Mouse (Mus musculus) hindbrain, embryonic 16.5 days (tissue): ENCODE data around the gene Kyat1. TPM values are rescaled to one million over a fixed set of nuclear protein-coding genes. Genes with fewer than 3 reads are reported as not detected.
"Not testable (repeated sequence)": the region's sequence is repeated elsewhere in the genome, so short reads cannot be mapped to it uniquely, and the experiment has no call there.

Experiments
- ATAC-seq: fragments of 200-750 bp; cut with Nextera tagmentation; 2 replicates; pipeline ENCODE4 v1.8.0; 2017; ENCODE audit warnings: moderate TSS enrichment, moderate library complexity
- H3K27ac ChIP-seq: fragments of 300-500 bp; sonication (generic); 2 replicates; pipeline ENCODE4 v1.5.1; 2014; ENCODE audit warnings: low read depth, mild to moderate bottlenecking, control low read depth, low read length, moderate library complexity
- H3K27me3 ChIP-seq: fragments of 300-500 bp; sonication (generic); replicated peaks from 2 replicates; pipeline ENCODE4 v1.6.1; 2014; ENCODE audit warnings: low read length; ENCODE audit not compliant: control insufficient read depth, insufficient read depth
- H3K36me3 ChIP-seq: fragments of 300-500 bp; sonication (generic); 2 replicates; pipeline ENCODE4 v1.6.1; 2014; ENCODE audit warnings: mild to moderate bottlenecking, low read length, moderate library complexity, mixed read lengths; ENCODE audit not compliant: control insufficient read depth, insufficient read depth
- H3K4me1 ChIP-seq: fragments of 300-500 bp; sonication (generic); 2 replicates; pipeline ENCODE4 v1.6.1; 2014; ENCODE audit warnings: low read depth, low read length; ENCODE audit not compliant: control insufficient read depth, insufficient read depth
- H3K4me2 ChIP-seq: fragments of 300-500 bp; sonication (generic); 2 replicates; pipeline ENCODE4 v1.6.1; 2014; ENCODE audit warnings: mild to moderate bottlenecking, low read length, control low read depth, moderate library complexity
- H3K4me3 ChIP-seq: fragments of 300-500 bp; sonication (generic); 2 replicates; pipeline ENCODE4 v1.5.1; 2014; ENCODE audit warnings: mild to moderate bottlenecking, low read length, control low read depth, moderate library complexity
- H3K9ac ChIP-seq: fragments of 300-500 bp; sonication (generic); 2 replicates; pipeline ENCODE4 v1.6.1; 2014; ENCODE audit warnings: low read depth, mild to moderate bottlenecking, control low read depth, low read length, moderate library complexity
- H3K9me3 ChIP-seq: fragments of 300-500 bp; sonication (generic); 2 replicates; pipeline ENCODE4 v1.6.1; 2014; ENCODE audit warnings: mild to moderate bottlenecking, low read length, moderate library complexity; ENCODE audit not compliant: control insufficient read depth
- WGBS: fragments of 180-500 bp; shearing (Covaris S2); extraction: QIAGEN DNeasy Blood & Tissue Kit; methylation state at CpG from one replicate; pipeline ENCODE4 v1.1.7; 2014; 5-methylcytosine and 5-hydroxymethylcytosine counted together
- polyA plus RNA-seq: library from polyadenylated mRNA; unstranded; fragments of >200 nt; fragmentation: Nextera tagmentation; extraction: Ambion mirVana; gene quantifications from 2 replicates; pipeline ENCODE4 v1.2.1, GENCODE M21; 2015

Gene Kyat1
- polyA plus RNA-seq, 1 experiment from 2014 or later: 15.2 TPM

DNA sequence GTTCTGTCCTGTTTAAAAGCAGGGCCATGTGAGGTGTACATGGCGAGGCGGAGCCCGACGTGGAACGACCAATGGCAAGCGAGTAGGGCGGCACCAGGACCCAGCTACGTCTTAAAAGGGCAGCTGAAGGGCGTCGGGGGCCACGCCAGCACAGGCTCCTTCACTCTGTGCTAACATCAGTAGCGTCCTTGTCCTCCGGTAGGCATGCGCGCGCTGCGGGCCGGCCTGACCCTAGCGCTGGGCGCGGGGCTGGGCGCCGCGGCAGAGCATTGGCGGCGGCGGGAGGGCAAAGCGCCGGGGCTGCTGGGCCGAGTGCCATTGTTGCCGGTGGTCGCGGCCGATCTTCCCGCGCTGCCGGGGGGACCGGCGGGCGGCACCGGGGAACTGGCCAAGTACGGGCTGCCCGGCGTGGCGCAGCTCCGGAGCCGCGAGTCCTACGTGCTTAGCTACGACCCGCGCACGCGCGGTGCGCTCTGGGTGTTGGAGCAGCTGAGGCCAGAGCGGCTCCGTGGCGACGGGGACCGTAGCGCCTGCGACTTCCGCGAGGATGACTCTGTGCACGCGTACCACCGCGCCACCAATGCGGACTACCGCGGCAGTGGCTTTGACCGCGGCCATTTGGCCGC, 34.2 kb downstream of the Kyat1 start, which contains the start of gene Endog:
Endog (plus strand) TSS at position 123 of the 626 bp plus-strand sequence.
- no peaks in the 10 kb centered on the region for H3K27me3 ChIP-seq
- no peaks in the 10 kb centered on the region for H3K9me3 ChIP-seq
- H3K4me1 ChIP-seq: peaks cover 8% of the 10 kb centered on the region
- peak within 1 kb of the TSS; percentile 95 for H3K4me2 ChIP-seq
- WGBS: under 1% methylated on average over 51 of the region's 75 CpGs
- H3K4me3 ChIP-seq: peak within 1 kb of the TSS; percentile 75
- ATAC-seq: peak; percentile 98
- H3K9ac ChIP-seq: peak within 1 kb of the TSS; percentile 84
- H3K27ac ChIP-seq: peak within 1 kb of the TSS; percentile 96
- H3K36me3 ChIP-seq: peaks cover 16% of the 10 kb centered on the region

DNA sequence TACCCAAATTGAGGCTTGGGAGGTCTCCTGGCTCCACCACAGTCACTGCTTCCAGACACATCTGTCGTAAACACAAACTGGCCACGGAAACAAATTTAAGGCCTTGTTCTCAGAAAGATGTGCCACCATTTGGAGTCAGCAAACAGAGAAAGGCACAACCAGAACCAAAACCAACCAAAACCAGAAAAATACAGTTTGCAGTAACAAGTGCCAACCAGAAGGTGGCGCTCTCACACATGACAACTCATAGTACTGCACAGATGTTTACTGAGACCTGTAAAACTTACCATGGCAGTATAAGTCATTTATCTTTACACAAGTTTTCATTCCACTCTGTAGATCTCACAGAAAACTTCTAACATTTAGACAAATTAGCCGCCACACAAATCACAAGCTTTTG, 39.0 kb downstream of the Kyat1 start:
- no peaks in the 10 kb centered on the region; the same call in 1 of the 2 replicates for H3K4me1 ChIP-seq
- H3K27me3 ChIP-seq: no peaks in the 10 kb centered on the region
- H3K36me3 ChIP-seq: no peaks in the 10 kb centered on the region
- no peak overlapping the region for H3K9ac ChIP-seq
- H3K9me3 ChIP-seq: no peaks in the 10 kb centered on the region
- no peak for ATAC-seq
- H3K27ac ChIP-seq: no peak overlapping the region
- H3K4me3 ChIP-seq: no peak overlapping the region
- WGBS: 61% methylated on average over 4 of the region's 4 CpGs
- H3K4me2 ChIP-seq: no peak overlapping the region

DNA sequence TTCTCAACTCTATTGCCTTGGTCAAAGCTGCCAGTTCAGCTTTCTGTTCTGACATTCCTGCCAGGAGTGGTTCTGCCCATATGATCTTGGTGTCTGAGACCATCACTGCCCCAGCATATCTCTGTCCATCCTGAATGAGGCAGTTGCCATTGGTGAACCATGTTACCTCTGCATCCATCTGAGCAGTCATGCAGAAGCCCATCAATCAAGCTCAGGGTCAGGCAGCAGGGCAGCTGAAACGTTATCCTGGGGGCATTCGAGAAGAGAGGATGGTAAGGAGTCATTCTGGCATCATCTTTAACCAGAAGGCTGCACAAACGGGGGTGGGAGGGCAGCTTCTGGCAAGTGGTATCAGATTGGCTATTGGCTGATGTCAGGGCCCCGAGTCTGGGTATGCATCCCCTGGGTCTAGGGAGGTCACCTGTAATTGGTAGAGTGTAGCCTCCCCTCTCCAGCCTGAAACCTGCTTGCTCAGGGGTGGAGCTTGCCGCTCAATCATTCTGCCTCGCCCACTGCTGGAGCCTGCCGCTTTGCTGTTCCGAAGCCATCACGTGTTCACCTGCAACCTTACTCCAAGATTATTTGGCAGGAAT, 41.2 kb downstream of the Kyat1 start:
- WGBS: 61% methylated on average over 9 of the region's 9 CpGs

DNA sequence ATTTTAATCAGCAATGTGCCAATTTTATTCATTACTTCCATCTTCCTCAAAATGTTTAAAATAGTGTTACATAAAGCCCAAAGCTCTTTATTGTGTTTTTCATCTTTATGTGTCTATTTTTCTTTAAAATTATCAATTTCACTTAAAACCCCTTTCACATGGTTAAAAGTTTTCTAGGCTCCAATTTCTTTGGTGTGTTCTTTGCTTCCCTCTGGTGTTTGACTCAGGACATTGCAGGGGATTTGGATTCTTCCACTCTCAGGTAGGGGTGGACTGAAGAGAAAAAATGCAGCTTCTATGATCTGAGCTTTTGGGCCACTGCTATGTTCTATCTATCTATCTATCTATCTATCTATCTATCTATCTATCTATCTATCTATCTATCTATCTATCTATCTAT, 43.8 kb downstream of the Kyat1 start:
- Histone ChIP-seq H3K9me3 (no peaks in the 10 kb centered on the region), H3K27me3 (no peaks in the 10 kb centered on the region), H3K4me1 (no peaks in the 10 kb centered on the region), H3K4me3 (no peak overlapping the region), H3K9ac (no peak overlapping the region), H3K27ac (no peak overlapping the region), H3K4me2 (no peak overlapping the region), H3K36me3 (no peaks in the 10 kb centered on the region)
- no peak for ATAC-seq

More for the DNA sequence above, 41.2 kb downstream of the Kyat1 start:
- ATAC-seq: no peak
- Histone ChIP-seq H3K4me1 (no peaks in the 10 kb centered on the region), H3K9me3 (no peaks in the 10 kb centered on the region), H3K36me3 (no peaks in the 10 kb centered on the region), H3K27ac (no peak overlapping the region), H3K4me2 (no peak overlapping the region), H3K27me3 (no peaks in the 10 kb centered on the region), H3K9ac (no peak overlapping the region), H3K4me3 (no peak overlapping the region)

DNA sequence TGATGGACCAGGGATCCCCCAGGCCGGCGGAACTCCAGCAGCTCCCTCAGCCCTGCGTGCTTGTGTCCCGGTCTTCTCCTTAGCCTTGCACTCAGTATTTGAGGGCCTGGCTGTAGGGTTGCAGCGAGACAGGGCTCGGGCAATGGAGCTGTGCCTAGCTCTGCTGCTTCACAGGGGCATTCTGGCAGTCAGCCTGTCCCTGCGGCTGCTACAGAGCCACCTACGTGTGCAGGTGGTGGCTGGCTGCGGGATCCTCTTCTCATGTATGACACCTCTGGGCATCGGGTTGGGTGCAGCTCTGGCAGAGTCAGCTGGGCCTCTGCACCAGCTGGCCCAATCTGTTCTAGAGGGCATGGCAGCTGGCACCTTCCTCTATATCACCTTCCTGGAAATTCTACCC, 45.8 kb downstream of the Kyat1 start:
- not testable (repeated sequence) for H3K36me3 ChIP-seq, H3K9me3 ChIP-seq, H3K27me3 ChIP-seq, H3K4me3 ChIP-seq, H3K9ac ChIP-seq, H3K4me1 ChIP-seq, H3K27ac ChIP-seq, H3K4me2 ChIP-seq
- WGBS: 87% methylated on average over 3 of the region's 10 CpGs
- 0 out of 2 replicates have a peak, but pooled peaks have one; percentile 14 for ATAC-seq

DNA sequence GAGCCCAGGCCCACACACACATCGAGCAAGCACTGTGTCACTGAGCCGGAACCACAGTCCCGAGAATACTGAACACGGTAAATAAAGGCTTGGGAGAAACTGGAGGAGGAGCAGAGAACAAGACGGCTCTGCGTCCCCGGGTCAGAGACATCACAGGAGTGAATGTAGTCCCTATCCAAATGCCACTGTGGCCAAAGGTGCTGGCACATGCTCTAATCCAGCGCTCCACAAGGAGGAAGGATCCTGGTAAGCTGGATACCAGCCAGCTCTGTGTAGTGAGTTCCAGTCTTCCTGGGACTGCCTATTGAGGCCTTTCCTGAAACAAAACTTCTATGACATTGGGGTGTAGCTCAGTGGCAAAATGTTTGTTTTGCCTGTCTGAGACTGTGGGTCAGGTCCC, 53.0 kb downstream of the Kyat1 start:
- H3K27ac ChIP-seq: no peak overlapping the region
- no peaks in the 10 kb centered on the region for H3K4me1 ChIP-seq
- WGBS: 76% methylated on average over 8 of the region's 8 CpGs
- peaks cover 28% of the 10 kb centered on the region for H3K36me3 ChIP-seq
- H3K9ac ChIP-seq: no peak overlapping the region
- H3K27me3 ChIP-seq: no peaks in the 10 kb centered on the region
- H3K4me3 ChIP-seq: no peak overlapping the region
- H3K4me2 ChIP-seq: no peak overlapping the region
- ATAC-seq: no peak
- H3K9me3 ChIP-seq: no peaks in the 10 kb centered on the region

DNA sequence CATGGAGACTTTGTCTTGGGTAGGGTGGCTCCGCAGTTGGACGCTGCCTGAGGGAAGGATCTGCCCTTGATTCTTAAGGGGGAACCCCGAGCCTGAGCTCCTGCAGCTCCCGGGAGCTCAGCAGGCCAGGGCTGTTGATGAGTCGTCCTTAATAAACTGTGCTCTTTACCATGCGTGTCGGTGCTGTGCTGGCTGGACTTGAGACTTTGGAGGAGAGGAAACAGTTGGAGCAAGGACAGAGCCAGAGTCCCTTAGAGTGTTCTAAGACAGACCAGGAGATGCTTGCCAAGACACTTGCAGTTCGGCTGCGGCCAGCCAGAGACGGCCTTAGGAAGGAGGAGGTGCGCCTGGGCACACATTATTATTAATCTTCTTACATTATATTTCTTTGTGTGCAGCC, 53.8 kb downstream of the Kyat1 start:
- H3K36me3 ChIP-seq: peaks cover 36% of the 10 kb centered on the region
- WGBS: 84% methylated on average over 11 of the region's 11 CpGs

DNA sequence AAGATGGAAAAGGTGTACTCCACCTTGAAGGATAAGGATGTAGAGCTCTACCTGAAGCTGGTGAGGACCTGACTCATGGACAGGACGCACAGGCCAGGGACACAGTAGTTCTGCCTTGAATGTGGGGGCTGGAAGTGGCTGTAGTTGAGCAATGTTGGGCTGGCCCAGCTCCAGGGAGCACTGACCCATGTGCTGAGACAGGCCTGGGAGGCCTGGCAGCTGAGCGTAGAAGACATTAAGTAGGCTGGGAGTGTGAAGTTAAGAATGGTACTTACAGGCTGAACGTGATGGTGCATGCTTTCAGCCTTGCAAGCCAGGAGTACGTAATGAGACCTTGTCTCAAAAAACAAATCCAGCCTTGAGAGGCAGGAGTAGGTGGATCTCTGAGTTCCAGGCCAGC, 58.2 kb downstream of the Kyat1 start:
- Histone ChIP-seq H3K27ac (no peak overlapping the region), H3K4me1 (no peaks in the 10 kb centered on the region), H3K36me3 (peaks cover 47% of the 10 kb centered on the region), H3K9ac (no peak overlapping the region), H3K4me3 (no peak overlapping the region), H3K9me3 (no peaks in the 10 kb centered on the region), H3K4me2 (no peak overlapping the region), H3K27me3 (no peaks in the 10 kb centered on the region)
- ATAC-seq: no peak
- WGBS: 93% methylated on average over 4 of the region's 4 CpGs

More for the DNA sequence above, 53.8 kb downstream of the Kyat1 start:
- no peak for ATAC-seq
- H3K27me3 ChIP-seq: no peaks in the 10 kb centered on the region
- no peak overlapping the region for H3K4me2 ChIP-seq
- no peak overlapping the region for H3K4me3 ChIP-seq
- no peak overlapping the region for H3K9ac ChIP-seq
- no peak overlapping the region for H3K27ac ChIP-seq
- H3K9me3 ChIP-seq: no peaks in the 10 kb centered on the region
- no peaks in the 10 kb centered on the region for H3K4me1 ChIP-seq

DNA sequence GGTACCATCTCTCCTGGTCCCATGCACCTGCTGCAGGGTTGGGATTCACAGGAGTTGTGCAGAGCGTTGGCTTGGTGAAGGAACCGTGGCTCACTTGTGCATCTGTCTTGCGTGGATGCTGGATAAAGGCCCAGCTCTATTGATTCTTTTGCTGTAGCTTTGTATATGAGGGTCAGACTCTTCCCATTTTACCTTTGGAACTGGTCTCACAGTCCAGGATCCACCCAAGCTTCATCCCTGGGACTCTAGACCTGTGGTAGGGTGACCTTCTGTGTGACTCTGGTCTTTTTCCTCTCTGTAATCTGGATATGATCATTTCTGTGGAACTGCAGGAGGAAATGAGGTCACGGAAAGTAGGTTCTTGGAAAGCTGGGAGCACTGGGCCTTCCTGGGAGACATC, 61.2 kb downstream of the Kyat1 start:
- Histone ChIP-seq H3K27me3 (no peaks in the 10 kb centered on the region), H3K4me1 (no peaks in the 10 kb centered on the region), H3K4me3 (no peak overlapping the region), H3K9ac (no peak overlapping the region), H3K36me3 (peaks cover 45% of the 10 kb centered on the region), H3K27ac (no peak overlapping the region), H3K9me3 (no peaks in the 10 kb centered on the region), H3K4me2 (no peak overlapping the region)
- 95% methylated on average over 4 of the region's 4 CpGs for WGBS
- no peak for ATAC-seq
